Mouse (Mus musculus) C2C12 (cell line): ENCODE results near the gene 1700028K03Rik. TPM values are rescaled to one million over a fixed set of nuclear protein-coding genes. Genes with fewer than 3 reads are reported as not detected.

Experiments used
- H3K27me3 ChIP-seq: one replicate; pipeline ENCODE4 v1.6.1; 2011; ENCODE audit not compliant: control insufficient read depth, insufficient read depth, insufficient read length
- H3K36me3 ChIP-seq: one replicate; pipeline ENCODE4 v1.6.1; 2011; ENCODE audit not compliant: control insufficient read depth, insufficient read depth
- H3K4me3 ChIP-seq: one replicate; pipeline ENCODE4 v1.5.1; 2011; ENCODE audit warnings: mild to moderate bottlenecking, control low read depth; ENCODE audit not compliant: poor library complexity, insufficient read depth, severe bottlenecking
- H3K79me2 ChIP-seq: one replicate; pipeline ENCODE4 v1.6.1; 2011; ENCODE audit not compliant: control insufficient read depth, insufficient read depth
- H3K79me3 ChIP-seq: one replicate; pipeline ENCODE4 v1.6.1; 2011; ENCODE audit warnings: low read depth, control low read depth
- H3ac ChIP-seq: one replicate; pipeline ENCODE3; 2011; ENCODE audit warnings: low read depth; ENCODE audit not compliant: control insufficient read depth, insufficient read length
- CEBPB ChIP-seq: IDR thresholded peaks from one replicate; pipeline ENCODE4 v1.6.1; 2011; ENCODE audit warnings: low read depth, mild to moderate bottlenecking, control low read depth, moderate library complexity
- CTCF ChIP-seq: IDR thresholded peaks from one replicate; pipeline ENCODE4 v1.5.1; 2011; ENCODE audit not compliant: control insufficient read depth, insufficient read depth, insufficient read length
- FOSL1 ChIP-seq: IDR thresholded peaks from one replicate; pipeline ENCODE4 v1.8.0; 2011; ENCODE audit warnings: mild to moderate bottlenecking, low read length; ENCODE audit not compliant: poor library complexity, insufficient read depth, severe bottlenecking
- MAX ChIP-seq: IDR thresholded peaks from one replicate; pipeline ENCODE4 v1.6.1; 2011; ENCODE audit warnings: mild to moderate bottlenecking, control low read depth
- MYOD1 ChIP-seq: IDR thresholded peaks from one replicate; pipeline ENCODE4 v1.6.1; 2011; ENCODE audit warnings: low read depth; ENCODE audit not compliant: control insufficient read depth, insufficient read length
- MYOG ChIP-seq: IDR thresholded peaks from one replicate; pipeline ENCODE4 v1.6.1; 2011; ENCODE audit not compliant: control insufficient read depth, insufficient read length; ENCODE audit errors: extremely low read depth
- USF1 ChIP-seq: IDR thresholded peaks from one replicate; pipeline ENCODE4 v1.6.1; 2011; ENCODE audit warnings: low read depth, mild to moderate bottlenecking, control low read depth, moderate library complexity
- polyA plus RNA-seq: library from polyadenylated mRNA; unstranded; fragments of >200 nt; fragmentation: generic; extraction: Trizol; gene quantifications from one replicate; pipeline ENCODE4 v1.2.1, GENCODE M21; 2012; ENCODE audit warnings: missing spikeins

1700028K03Rik gene
- polyA plus RNA-seq, 1 experiment = not detected

DNA sequence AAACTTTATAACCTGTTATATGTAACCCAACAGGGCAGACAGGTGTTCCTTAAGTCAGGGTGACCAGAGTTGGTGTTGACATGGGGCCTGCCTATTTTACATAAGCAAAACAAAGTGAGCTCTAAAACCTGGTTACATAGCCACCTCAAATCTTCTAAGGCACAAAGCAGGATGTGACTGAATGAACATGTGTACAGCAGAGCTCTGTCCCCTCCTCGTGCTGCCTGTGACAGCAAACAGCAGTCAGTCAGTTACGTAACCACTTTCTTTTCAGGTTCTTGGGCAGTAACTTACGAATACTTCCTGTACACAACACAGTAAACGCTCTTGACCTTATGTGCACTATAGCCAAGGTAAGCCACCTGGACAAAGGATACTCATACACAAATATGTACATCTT, 11.4 kb downstream of the 1700028K03Rik start:
- no peak overlapping the region for H3K4me3 ChIP-seq
- no peaks in the 10 kb centered on the region for H3K79me3 ChIP-seq
- no peaks in the 10 kb centered on the region for H3K36me3 ChIP-seq
- TF ChIP-seq CTCF (no peak), MYOG (no peak), CEBPB (no peak), FOSL1 (no peak), MAX (no peak), MYOD1 (no peak), USF1 (no peak)
- peaks cover under 1% of the 10 kb centered on the region for H3K27me3 ChIP-seq
- no peaks in the 10 kb centered on the region for H3K79me2 ChIP-seq
- no peak overlapping the region for H3ac ChIP-seq

DNA sequence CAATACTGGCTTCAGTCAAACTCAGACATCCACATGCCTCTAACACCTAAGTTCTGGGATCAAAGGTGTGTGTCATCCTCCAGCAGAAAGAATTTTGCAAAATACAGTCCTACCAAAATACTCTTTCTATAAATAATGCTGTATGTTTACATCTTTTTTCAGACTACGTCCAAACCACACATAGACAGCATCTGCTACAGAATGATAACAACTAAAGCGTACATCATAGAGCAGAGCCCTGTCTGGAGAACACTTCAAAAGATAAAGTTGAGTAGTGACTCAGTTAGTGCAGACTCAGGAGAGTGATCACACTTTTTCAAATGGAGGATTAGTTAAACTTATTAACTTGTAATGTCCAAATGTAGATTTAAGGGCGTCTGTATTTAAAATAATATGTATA, 13.4 kb downstream of the 1700028K03Rik start:
- Histone ChIP-seq H3K79me2 (no peaks in the 10 kb centered on the region), H3K79me3 (no peaks in the 10 kb centered on the region), H3K36me3 (no peaks in the 10 kb centered on the region), H3K4me3 (no peak overlapping the region), H3K27me3 (no peaks in the 10 kb centered on the region), H3ac (no peak overlapping the region)
- TF ChIP-seq CEBPB (no peak), MYOG (no peak), MAX (no peak), FOSL1 (no peak), CTCF (no peak)

DNA sequence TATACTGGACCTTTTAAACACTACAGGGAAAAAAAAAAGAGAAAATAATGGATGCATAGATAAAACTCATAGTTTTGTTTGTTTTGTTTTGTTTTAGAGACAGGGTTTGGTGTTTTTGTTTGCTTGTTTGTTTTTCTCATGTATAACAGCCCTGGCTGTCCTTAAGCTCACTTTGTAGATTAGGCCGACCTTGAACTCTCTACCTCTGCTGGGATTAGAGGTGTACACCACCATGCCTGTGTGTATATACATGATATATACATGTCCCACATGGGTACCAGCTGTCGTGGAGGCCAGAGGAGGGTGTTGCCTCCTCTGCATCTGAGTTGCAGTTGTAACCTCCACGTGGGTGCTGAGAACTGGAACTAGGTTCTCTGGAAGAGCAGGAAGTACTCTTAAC, 13.9 kb downstream of the 1700028K03Rik start:
- H3ac ChIP-seq = no peak overlapping the region
- H3K79me2 ChIP-seq = no peaks in the 10 kb centered on the region
- no peaks in the 10 kb centered on the region for H3K79me3 ChIP-seq
- H3K4me3 ChIP-seq = no peak overlapping the region
- no peak for TF ChIP-seq CEBPB
- TF ChIP-seq MYOD1 = no peak
- TF ChIP-seq USF1 = no peak
- TF ChIP-seq CTCF = no peak
- TF ChIP-seq MYOG = no peak
- no peak for TF ChIP-seq FOSL1
- TF ChIP-seq MAX = no peak
- no peaks in the 10 kb centered on the region for H3K36me3 ChIP-seq
- H3K27me3 ChIP-seq = no peaks in the 10 kb centered on the region

DNA sequence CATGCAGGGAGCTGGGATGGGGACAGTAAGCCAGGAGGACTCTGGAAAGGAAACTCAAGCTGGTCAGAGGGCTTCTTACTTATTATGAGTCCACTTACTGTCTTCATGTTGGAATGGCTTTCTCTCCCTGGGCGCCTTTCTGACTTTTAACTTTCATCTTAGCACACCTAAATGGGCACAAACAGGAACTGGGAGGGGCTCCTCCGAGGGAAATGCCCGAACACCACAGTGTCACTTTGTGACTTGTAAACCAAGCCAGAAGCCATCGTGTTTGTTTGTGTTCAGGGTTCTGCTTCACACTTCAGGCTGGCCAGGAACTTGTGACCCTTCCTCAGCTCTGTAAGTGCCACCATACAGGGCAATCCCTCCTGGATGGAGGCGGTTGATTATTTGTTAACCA, 19.8 kb downstream of the 1700028K03Rik start:
- H3K4me3 ChIP-seq = no peak overlapping the region
- peaks cover 21% of the 10 kb centered on the region for H3K36me3 ChIP-seq
- H3K79me2 ChIP-seq = no peaks in the 10 kb centered on the region
- no peak for TF ChIP-seq USF1
- no peak for TF ChIP-seq CTCF
- TF ChIP-seq MYOD1 = no peak
- no peak for TF ChIP-seq MAX
- no peak for TF ChIP-seq FOSL1
- TF ChIP-seq CEBPB = no peak
- H3K79me3 ChIP-seq = no peaks in the 10 kb centered on the region
- no peak overlapping the region for H3ac ChIP-seq
- no peaks in the 10 kb centered on the region for H3K27me3 ChIP-seq

DNA sequence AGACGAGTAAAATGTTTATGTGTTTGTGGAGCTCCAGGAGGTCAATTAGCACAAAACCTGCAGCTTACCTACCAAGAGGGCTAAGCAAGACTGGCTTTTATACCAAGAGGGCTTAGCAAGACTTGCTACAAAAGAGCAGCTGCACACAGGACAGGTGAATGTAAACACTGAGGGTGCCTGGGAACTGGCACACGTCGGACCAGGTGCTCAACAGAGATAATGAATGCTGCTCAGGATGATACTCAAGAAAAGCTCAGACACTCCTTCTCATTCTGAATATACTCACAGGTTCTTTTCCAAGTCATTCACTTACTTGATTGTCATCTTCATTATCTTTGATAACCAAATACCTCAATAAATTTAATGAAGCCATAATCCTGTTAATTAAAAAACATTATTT, 22.5 kb downstream of the 1700028K03Rik start:
- Histone ChIP-seq H3K79me3 (no peaks in the 10 kb centered on the region), H3K79me2 (no peaks in the 10 kb centered on the region), H3ac (no peak overlapping the region), H3K36me3 (peaks cover 38% of the 10 kb centered on the region), H3K27me3 (no peaks in the 10 kb centered on the region), H3K4me3 (no peak overlapping the region)
- TF ChIP-seq CTCF = no peak
- TF ChIP-seq FOSL1 = no peak
- TF ChIP-seq USF1 = no peak
- TF ChIP-seq MYOD1 = no peak
- TF ChIP-seq MAX = no peak
- TF ChIP-seq MYOG = no peak

DNA sequence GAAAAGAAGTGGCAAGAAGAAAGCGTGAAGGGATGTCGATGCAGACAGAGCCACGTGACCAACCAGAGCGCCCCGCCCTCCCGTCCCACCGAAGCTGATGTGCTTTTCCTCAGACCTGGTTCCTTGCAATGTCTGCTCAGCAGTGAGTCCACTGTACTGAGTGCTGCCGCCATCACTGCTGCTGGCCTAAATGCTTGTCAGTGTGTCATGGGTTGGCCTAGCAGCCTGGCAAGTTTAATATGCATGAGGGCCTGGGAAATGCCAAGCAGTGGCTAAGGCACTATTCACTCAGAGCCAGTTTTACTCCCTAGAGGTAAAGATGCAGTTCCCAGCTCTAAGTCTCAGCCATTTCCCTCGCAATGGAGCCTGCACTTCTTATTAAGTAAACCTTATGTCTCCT, 34.6 kb downstream of the 1700028K03Rik start:
- H3ac ChIP-seq = no peak overlapping the region
- peaks cover 13% of the 10 kb centered on the region for H3K36me3 ChIP-seq

More for the DNA sequence above, 34.6 kb downstream of the 1700028K03Rik start:
- no peaks in the 10 kb centered on the region for H3K27me3 ChIP-seq
- TF ChIP-seq MYOG = no peak
- TF ChIP-seq MAX = no peak
- no peak for TF ChIP-seq CTCF
- TF ChIP-seq MYOD1 = no peak
- TF ChIP-seq USF1 = no peak
- TF ChIP-seq FOSL1 = no peak
- no peak for TF ChIP-seq CEBPB
- no peaks in the 10 kb centered on the region for H3K79me3 ChIP-seq
- H3K79me2 ChIP-seq = no peaks in the 10 kb centered on the region
- no peak overlapping the region for H3K4me3 ChIP-seq
